Mouse (Mus musculus) brain, embryonic 18.5 days (tissue): ENCODE measurements around the gene Esyt3.
A peak's percentile ranks its signal among the peaks of the same experiment; 100 is the strongest.

ENCODE experiments used
- DNase-seq: peaks from one replicate; pipeline ENCODE4 v3.0.0-alpha.2; 2012; ENCODE audit warnings: low read depth, low spot score

Esyt3 gene

DNA sequence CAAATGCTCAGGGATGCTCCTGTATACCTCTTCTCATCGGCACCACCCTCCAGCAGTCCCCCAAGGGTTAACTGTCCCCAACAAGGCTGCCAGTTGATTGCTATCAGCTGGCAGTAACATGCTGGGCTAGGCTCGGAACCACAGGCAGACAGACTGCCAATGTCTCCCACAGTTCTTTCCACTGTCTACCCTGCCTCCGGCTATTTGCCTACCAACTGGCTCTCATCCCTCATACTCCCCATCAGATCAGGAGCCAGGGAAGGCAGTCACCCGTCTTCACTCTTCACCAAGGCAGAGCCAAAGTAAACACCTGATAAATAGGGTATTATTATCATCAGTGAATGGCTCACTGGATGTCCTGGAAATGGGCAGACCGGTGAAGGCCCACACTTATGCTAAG lies 3.6 kb downstream of the Esyt3 start:
- no peak for DNase-seq

- no peak for DNase-seq
Observed at GRCm38 (mm10) chr9:99353390-99353789, 5.0 kb downstream of the Esyt3 start.

GRCm38 (mm10) chr9:99352964-99353363 lies 5.4 kb downstream of the Esyt3 start:
- DNase-seq = no peak

DNA sequence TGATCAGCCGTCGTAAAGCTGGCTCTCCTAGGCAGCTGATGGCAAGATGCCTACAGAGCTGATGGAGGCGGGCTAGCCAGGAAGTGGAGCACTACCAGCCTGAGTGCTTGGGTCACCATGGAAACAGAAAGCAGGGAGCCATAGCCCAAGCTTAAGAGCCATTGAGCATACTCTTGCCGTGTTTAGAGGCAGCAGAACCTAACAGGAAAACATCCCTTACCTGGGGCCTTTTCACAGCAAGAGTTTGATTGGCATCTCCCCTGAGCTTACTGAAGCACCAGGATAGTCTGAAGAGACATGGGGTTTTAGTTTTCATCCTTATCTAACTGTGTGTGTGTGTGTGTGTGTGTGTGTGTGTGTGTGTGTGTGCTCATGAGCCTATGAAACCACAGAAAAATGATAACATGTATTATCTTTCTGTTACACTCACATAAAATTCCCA lies 13.0 kb downstream of the Esyt3 start:
- peak; percentile 60 for DNase-seq

DNA sequence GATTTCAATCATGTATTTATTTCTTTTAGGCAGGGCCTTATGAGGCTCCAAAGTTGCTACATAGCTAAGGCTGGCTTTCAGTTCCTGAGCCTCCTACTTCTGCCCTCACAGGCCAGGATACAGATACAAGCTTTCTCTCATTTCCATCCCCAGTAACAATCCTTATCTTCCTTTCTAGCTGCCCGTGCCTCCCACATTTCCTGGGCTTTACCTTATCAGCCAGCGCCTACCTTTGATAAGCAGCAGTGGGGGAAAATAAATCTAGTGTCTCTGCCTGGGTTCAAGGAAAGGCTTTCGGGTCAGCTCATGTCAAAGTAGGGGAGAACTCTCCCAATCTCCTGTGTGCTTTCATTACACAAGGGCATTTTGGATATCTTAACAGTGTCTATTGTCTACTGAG lies 16.8 kb downstream of the Esyt3 start:
- no peak for DNase-seq

DNA sequence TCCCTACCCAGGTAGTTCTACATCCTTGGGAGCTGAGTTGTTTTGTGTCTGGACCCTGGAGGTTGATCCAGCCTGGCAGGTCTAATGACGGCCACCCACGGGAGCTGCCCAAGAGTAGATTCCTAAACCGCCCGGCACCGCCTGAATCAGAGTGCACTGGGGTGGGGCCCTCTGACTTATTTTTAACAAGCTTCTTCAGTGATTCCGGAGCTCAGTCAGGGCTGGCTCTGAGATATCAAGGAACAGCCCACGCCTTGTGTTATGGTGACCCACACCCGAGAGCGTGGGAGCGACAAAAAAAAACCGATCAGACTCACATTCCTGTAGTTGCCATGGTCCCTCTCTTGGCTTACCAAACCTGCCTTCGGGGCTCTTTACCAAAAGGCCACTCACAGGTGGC lies 18.2 kb downstream of the Esyt3 start:
- DNase-seq = no peak

- no peak for DNase-seq
Observed at GRCm38 (mm10) chr9:99339182-99339581, 19.2 kb downstream of the Esyt3 start.

GRCm38 (mm10) chr9:99338293-99338692 lies 20.1 kb downstream of the Esyt3 start:
- no peak for DNase-seq

GRCm38 (mm10) chr9:99336538-99336937 lies 21.8 kb downstream of the Esyt3 start:
- DNase-seq = no peak

DNA sequence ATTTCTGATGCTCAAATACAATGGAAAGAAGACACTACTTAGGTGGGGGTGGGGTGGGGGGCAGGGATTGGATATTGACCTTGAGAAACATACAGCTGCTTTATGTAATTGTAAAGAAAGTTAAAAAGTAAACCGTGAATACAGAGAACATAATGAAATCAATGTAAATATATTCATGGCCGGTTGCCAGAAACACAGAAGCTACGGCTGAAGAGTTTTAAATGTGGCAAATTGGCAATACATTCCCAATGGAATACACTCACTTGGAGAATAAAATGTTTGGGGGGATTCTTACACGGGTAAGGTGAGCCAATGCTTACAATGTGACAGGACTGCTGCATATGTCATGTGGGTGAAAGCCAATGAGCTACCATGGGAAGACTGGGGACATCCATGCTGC lies 31.5 kb downstream of the Esyt3 start:
- no peak for DNase-seq

DNA sequence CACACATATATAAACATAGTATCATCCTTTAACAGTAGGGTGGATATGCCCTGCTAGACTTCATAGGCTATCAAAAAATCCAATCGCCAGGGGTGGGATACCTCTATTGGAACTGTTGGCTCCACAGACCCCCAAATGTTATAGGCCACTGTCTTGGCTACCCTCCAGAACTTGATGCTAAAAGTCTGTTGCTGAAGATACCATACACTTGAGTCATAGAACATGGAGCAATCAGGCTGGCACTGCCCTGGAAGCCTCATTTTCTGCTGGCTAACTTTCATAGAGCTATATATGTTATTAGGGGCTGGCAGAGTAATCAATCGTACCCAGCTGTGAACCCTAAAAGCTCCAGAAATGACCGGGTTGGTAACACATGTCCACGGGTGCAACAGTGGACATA lies 32.4 kb downstream of the Esyt3 start:
- DNase-seq = no peak

DNA sequence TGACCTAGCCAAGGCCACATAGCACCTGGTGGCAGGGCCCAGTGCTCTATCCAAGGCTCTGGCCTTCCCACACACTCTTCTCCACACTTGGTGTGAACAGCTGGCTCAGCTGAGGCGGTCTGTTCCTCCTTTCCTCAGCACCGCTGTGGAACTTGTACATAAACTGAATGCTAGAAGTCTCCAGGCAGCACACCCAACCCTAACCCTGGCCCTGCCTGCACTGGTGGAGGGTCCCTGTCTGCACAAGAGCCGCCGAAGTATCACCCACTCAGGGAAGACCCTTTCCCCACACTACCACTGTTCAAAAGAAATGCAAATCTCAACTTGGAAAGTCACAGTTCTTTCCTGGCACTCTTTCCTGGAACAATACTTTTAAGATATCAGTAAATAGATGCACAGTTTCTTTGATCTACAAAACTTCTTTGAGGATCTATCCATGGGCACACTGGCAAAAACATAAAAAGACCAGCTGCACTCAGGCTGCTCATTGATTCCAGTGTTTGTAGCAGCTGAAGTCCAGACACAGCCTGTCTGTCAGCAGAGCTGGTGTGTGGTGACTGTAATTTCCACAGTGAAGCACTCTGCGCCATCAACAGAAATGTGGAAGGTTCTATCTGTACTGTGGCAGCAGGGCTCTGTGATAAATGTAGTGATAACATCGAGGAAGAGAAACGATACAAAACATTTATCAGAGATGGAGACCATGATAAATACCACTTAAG lies 33.0 kb downstream of the Esyt3 start:
- no peak for DNase-seq

DNA sequence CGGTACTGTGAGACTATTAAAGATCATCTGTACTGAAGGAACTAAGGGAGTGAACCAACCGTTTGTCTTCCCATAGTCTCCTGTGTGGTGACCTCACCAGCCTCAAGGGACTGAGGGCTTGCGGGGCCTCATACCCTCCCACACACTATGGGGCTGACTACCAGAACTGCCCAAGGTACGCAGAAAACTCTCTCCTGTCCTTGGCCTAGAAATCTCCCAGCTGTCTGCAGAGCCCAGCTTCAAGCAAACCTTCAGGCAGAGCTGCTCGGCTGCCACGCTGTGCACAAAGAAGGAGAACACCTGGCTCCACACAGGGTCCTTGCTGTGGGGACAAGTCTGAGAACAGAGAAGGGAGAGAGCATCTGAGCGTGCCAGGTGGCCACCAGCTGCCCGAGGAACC lies 38.4 kb downstream of the Esyt3 start:
- DNase-seq = no peak

DNA sequence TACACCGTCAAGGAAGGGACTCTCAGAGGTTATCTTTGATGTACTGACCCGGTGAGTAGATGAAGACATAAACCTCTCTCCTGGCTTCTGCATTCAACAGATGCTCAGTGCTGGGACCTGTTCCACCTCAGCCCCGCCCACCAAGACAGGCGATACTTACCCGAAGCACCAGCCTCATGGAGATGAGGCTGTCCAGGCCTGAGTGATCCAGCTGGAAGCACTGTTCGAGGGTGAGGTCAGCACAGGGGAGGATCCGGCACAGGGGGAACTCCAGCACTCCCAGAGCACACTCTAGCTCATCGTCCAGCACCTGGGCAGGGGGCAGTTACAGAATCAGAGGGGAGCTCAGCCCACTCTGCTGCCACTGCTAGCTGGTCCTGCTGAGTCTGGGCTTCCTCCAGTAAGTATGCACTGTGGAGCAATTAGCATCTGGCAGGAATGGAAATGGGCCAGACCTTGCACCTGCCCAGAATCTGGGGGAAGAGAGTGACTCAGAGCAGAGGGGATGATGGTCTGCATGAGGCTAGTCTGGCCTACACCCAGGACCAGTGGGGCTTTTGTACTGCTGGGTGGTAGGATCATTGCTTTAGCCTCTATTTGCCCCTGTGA lies 38.9 kb downstream of the Esyt3 start:
- no peak for DNase-seq

GRCm38 (mm10) chr9:99306226-99306625 lies 52.1 kb downstream of the Esyt3 start:
- DNase-seq = no peak

GRCm38 (mm10) chr9:99304296-99304695 lies 54.1 kb downstream of the Esyt3 start:
- no peak for DNase-seq
